ENCODE assay signal across 8 mouse cellular contexts in genomic region chr13:108044222-108044941, GRCm38 (mm10). TPM values are rescaled to one million over a fixed set of nuclear protein-coding genes. Genes with fewer than 3 reads are reported as not detected.
DNase-seq lines count a peak whose midpoint lies in the region; ATAC-seq and TF ChIP-seq lines count a peak whose summit lies in the region.

TSS of gene Smim15 (plus strand) at chr13:108044446.

- H3K9ac ChIP-seq in ES-Bruce4 (ENCODE audit: low read depth, poor library complexity, severe bottlenecking): peak within 1 kb of the TSS; percentile 89
- H3K9ac ChIP-seq in forebrain, embryonic 12.5 days: peak within 1 kb of the TSS; percentile 94
- H3K9ac ChIP-seq in heart, embryonic 16.5 days (ENCODE audit: low read length): peak within 1 kb of the TSS; percentile 98
- H3K9ac ChIP-seq in liver, embryonic 14.5 days (replicated peaks): peak within 1 kb of the TSS; percentile 98
- peak within 1 kb of the TSS; percentile 93 for H3K9ac ChIP-seq in stomach, embryonic 15.5 days

- WGBS in forebrain, embryonic 12.5 days: under 1% methylated on average over 58 of the region's 71 CpGs
- WGBS in heart, embryonic 16.5 days: under 1% methylated on average over 67 of the region's 71 CpGs
- WGBS in liver, embryonic 14.5 days (ENCODE audit: insufficient replicate concordance): under 1% methylated on average over 71 of the region's 71 CpGs
- under 1% methylated on average over 68 of the region's 71 CpGs for WGBS in stomach, embryonic 15.5 days

- TF ChIP-seq EP300 in ES-Bruce4 (IDR thresholded peaks at IDR 0.05; ENCODE audit: insufficient read depth, low read depth, low read length): no peak
- TF ChIP-seq EP300 in liver, embryonic 14.5 days (IDR thresholded peaks at IDR 0.05; ENCODE audit: low read depth): no peak

- H3K9me3 ChIP-seq in ES-Bruce4 (replicated peaks; ENCODE audit: control insufficient read depth, insufficient read depth, low read length, poor library complexity, severe bottlenecking): no peaks in the 10 kb centered on the region
- no peaks in the 10 kb centered on the region for H3K9me3 ChIP-seq in forebrain, embryonic 12.5 days
- H3K9me3 ChIP-seq in heart, embryonic 16.5 days (replicated peaks; ENCODE audit: control insufficient read depth, low read length): no peaks in the 10 kb centered on the region
- no peaks in the 10 kb centered on the region for H3K9me3 ChIP-seq in liver, embryonic 14.5 days (ENCODE audit: control insufficient read depth, low read length)
- no peaks in the 10 kb centered on the region for H3K9me3 ChIP-seq in stomach, embryonic 15.5 days

- TF ChIP-seq CTCF in ES-Bruce4 (IDR thresholded peaks at IDR 0.05; ENCODE audit: low read depth, low read length): no peak
- no peak for TF ChIP-seq CTCF in liver, embryonic 14.5 days (IDR thresholded peaks at IDR 0.05; ENCODE audit: low read depth)

- peak; percentile 97 for ATAC-seq in forebrain, embryonic 12.5 days (ENCODE audit: low FRiP score)
- peak; percentile 96 for ATAC-seq in heart, embryonic 16.5 days (replicated peaks; ENCODE audit: extremely low read depth, insufficient read depth, low FRiP score)
- peak; percentile 96 for ATAC-seq in liver, embryonic 14.5 days (ENCODE audit: insufficient read depth)
- ATAC-seq in stomach, embryonic 15.5 days (ENCODE audit: insufficient read depth, low FRiP score, low read depth): peak; percentile 95

- peak; percentile 79 for DNase-seq in c-Kit-positive CD71-positive TER-119-positive erythroid progenitor cells, embryonic 14.5 days (ENCODE audit: low spot score)
- peak; percentile 91 to 95 for DNase-seq in kidney, postnatal 36 days
- DNase-seq in liver, embryonic 14.5 days (ENCODE audit: low read depth in 3 of 3, low spot score in 3 of 3): peak; percentile 68 to 79 (median 73)
- peak; percentile 92 for DNase-seq in neural tube, embryonic 10.5 days (ENCODE audit: extremely low spot score, low spot score)

- peak within 1 kb of the TSS; percentile 100 for H3K4me3 ChIP-seq in ES-Bruce4 (ENCODE audit: low read depth, low read length)
- peak within 1 kb of the TSS; percentile 90 for H3K4me3 ChIP-seq in forebrain, embryonic 12.5 days (replicated peaks)
- H3K4me3 ChIP-seq in heart, embryonic 16.5 days (ENCODE audit: low read length): peak within 1 kb of the TSS; percentile 97
- H3K4me3 ChIP-seq in liver, embryonic 14.5 days (ENCODE audit: insufficient read depth in 1 of 2, low read depth in 2 of 2, low read length in 2 of 2): peak within 1 kb of the TSS; percentile 98 to 99
- H3K4me3 ChIP-seq in stomach, embryonic 15.5 days (replicated peaks): peak within 1 kb of the TSS; percentile 80

- no peaks in the 10 kb centered on the region for H3K27me3 ChIP-seq in ES-Bruce4 (ENCODE audit: control insufficient read depth, insufficient read depth, low read length, poor library complexity, severe bottlenecking)
- no peaks in the 10 kb centered on the region for H3K27me3 ChIP-seq in forebrain, embryonic 12.5 days
- H3K27me3 ChIP-seq in heart, embryonic 16.5 days (ENCODE audit: control insufficient read depth, insufficient read depth, low read length): no peaks in the 10 kb centered on the region
- no peaks in the 10 kb centered on the region for H3K27me3 ChIP-seq in liver, embryonic 14.5 days (ENCODE audit: control insufficient read depth, insufficient read depth, low read length)
- no peaks in the 10 kb centered on the region for H3K27me3 ChIP-seq in stomach, embryonic 15.5 days (replicated peaks)

- peak; percentile 78 for TF ChIP-seq POLR2A in ES-Bruce4 (IDR thresholded peaks at IDR 0.05; ENCODE audit: insufficient read depth, low read length)

- H3K4me1 ChIP-seq in ES-Bruce4 (ENCODE audit: control insufficient read depth, insufficient read depth, low read length): peaks cover 4% of the 10 kb centered on the region
- H3K4me1 ChIP-seq in forebrain, embryonic 12.5 days: peaks cover 46% of the 10 kb centered on the region
- H3K4me1 ChIP-seq in heart, embryonic 16.5 days (ENCODE audit: control insufficient read depth, insufficient read depth, low read length): peaks cover 12% of the 10 kb centered on the region
- H3K4me1 ChIP-seq in liver, embryonic 14.5 days (replicated peaks; ENCODE audit: control insufficient read depth in 2 of 2, insufficient read depth in 2 of 2, low read length in 1 of 2): peaks cover 9 to 24% of the 10 kb centered on the region in 2 experiments
- peaks cover 17% of the 10 kb centered on the region for H3K4me1 ChIP-seq in stomach, embryonic 15.5 days

- H3K4me2 ChIP-seq in forebrain, embryonic 12.5 days: peak within 1 kb of the TSS; percentile 65
- H3K4me2 ChIP-seq in heart, embryonic 16.5 days (ENCODE audit: low read depth, low read length): peak within 1 kb of the TSS; percentile 90
- H3K4me2 ChIP-seq in liver, embryonic 14.5 days (ENCODE audit: low read depth): peak within 1 kb of the TSS; percentile 100
- peak within 1 kb of the TSS; percentile 82 for H3K4me2 ChIP-seq in stomach, embryonic 15.5 days

- H3K27ac ChIP-seq in ES-Bruce4 (ENCODE audit: insufficient read depth, low read length): peak within 1 kb of the TSS; percentile 80
- peak within 1 kb of the TSS; percentile 90 for H3K27ac ChIP-seq in forebrain, embryonic 12.5 days
- H3K27ac ChIP-seq in heart, embryonic 16.5 days (ENCODE audit: low read length): peak within 1 kb of the TSS; percentile 97
- peak within 1 kb of the TSS; percentile 80 for H3K27ac ChIP-seq in liver, embryonic 14.5 days
- H3K27ac ChIP-seq in stomach, embryonic 15.5 days: peak within 1 kb of the TSS; percentile 99

- H3K36me3 ChIP-seq in ES-Bruce4 (ENCODE audit: control insufficient read depth, insufficient read depth, low read length, poor library complexity, severe bottlenecking): peaks cover 22% of the 10 kb centered on the region
- peaks cover 9% of the 10 kb centered on the region for H3K36me3 ChIP-seq in forebrain, embryonic 12.5 days (replicated peaks)
- peaks cover 12% of the 10 kb centered on the region for H3K36me3 ChIP-seq in heart, embryonic 16.5 days (ENCODE audit: control insufficient read depth, insufficient read depth)
- peaks cover 11% of the 10 kb centered on the region for H3K36me3 ChIP-seq in liver, embryonic 14.5 days (replicated peaks; ENCODE audit: control insufficient read depth, insufficient read depth, low read depth)
- 0 out of 2 replicates have a peak, but pooled peaks cover 4% of the 10 kb centered on the region for H3K36me3 ChIP-seq in stomach, embryonic 15.5 days

RNA-seq across cellular contexts. Expression of gene Smim15, which starts in this region (rescaled TPM):
- polyA plus RNA-seq in ES-Bruce4 (2011; ENCODE audit: insufficient read depth, insufficient read length, low read depth, missing spikeins): 101 TPM in 2 replicates
- 52.3 and 54.4 TPM in 2 replicates for polyA plus RNA-seq in forebrain, embryonic 12.5 days (2016; fragmentation: Nextera tagmentation; extraction: Ambion mirVana)
- polyA plus RNA-seq in heart, embryonic 16.5 days (2015; fragmentation: Nextera tagmentation; extraction: Ambion mirVana): 30.4 and 31.7 TPM in 2 replicates
- 10.7 and 17.1 TPM in 2 replicates for polyA plus RNA-seq in liver, embryonic 14.5 days (2012; rRNA removed)
- polyA plus RNA-seq in liver, embryonic 14.5 days (2014; fragmentation: Nextera tagmentation; extraction: Ambion mirVana): 23.6 and 24.7 TPM in 2 replicates
- 57.6 and 59.7 TPM in 2 replicates for polyA plus RNA-seq in stomach, embryonic 15.5 days (2015; fragmentation: Nextera tagmentation; extraction: Ambion mirVana)

Comparison
In these comparisons a context has a peak if more than half of its experiments do, and no peak if none do; other contexts are left out.
1. Peak in every context shown above with its lines: DNase-seq, ATAC-seq, H3K4me3 ChIP-seq and H3K27ac ChIP-seq.